Mouse (Mus musculus) cerebellum, adult 2 months (tissue): ENCODE results near the gene Hcar2. TPM values are rescaled to one million over a fixed set of nuclear protein-coding genes. Genes with fewer than 3 reads are reported as not detected.
A peak's percentile ranks its signal among the peaks of the same experiment; 100 is the strongest.

Source experiments
- DNase-seq, 2 experiments: peaks; one replicate each; pipeline ENCODE4 v3.0.0; 2021
- H3K27ac ChIP-seq: fragments of 200-500 bp; 2 replicates; pipeline ENCODE4 v1.5.1; 2012; ENCODE audit warnings: low read length, control low read depth, inconsistent platforms; ENCODE audit not compliant: insufficient read depth
- H3K27me3 ChIP-seq: fragments of 200-500 bp; 2 replicates; pipeline ENCODE4 v1.6.1; 2012; ENCODE audit warnings: inconsistent platforms, mild to moderate bottlenecking, low read length, moderate library complexity; ENCODE audit not compliant: control insufficient read depth, insufficient read depth
- H3K4me1 ChIP-seq: fragments of 200-500 bp; 2 replicates; pipeline ENCODE4 v1.6.1; 2011; ENCODE audit warnings: low read length; ENCODE audit not compliant: control insufficient read depth, insufficient read depth
- H3K4me3 ChIP-seq: fragments of 200-500 bp; replicated peaks from 2 replicates; pipeline ENCODE3; 2011; ENCODE audit warnings: mild to moderate bottlenecking, low read depth, low read length, control low read depth; ENCODE audit not compliant: insufficient read depth
- CTCF ChIP-seq: fragments of 200-500 bp; IDR thresholded peaks from 2 replicates; pipeline ENCODE4 v1.5.1; 2011; ENCODE audit warnings: low read depth, mild to moderate bottlenecking, control low read depth, low read length, moderate library complexity, borderline replicate concordance; ENCODE audit not compliant: insufficient read depth
- POLR2A ChIP-seq: fragments of 200-500 bp; IDR thresholded peaks from 2 replicates; pipeline ENCODE4 v1.6.1; 2011; ENCODE audit warnings: low read length, control low read depth, borderline replicate concordance; ENCODE audit not compliant: insufficient read depth
- WGBS: fragments of 180-500 bp; shearing (Covaris S2); methylation state at CpG from one replicate; pipeline ENCODE4 v1.1.7; 2018; 5-methylcytosine and 5-hydroxymethylcytosine counted together
- polyA plus RNA-seq: library from polyadenylated mRNA; depleted of rRNA; stranded (reverse); fragments of >200 nt; gene quantifications from 2 replicates; pipeline ENCODE4 v1.2.3, GENCODE M21; 2012

The Hcar2 gene
- polyA plus RNA-seq, 1 experiment = 0.07 TPM

DNA sequence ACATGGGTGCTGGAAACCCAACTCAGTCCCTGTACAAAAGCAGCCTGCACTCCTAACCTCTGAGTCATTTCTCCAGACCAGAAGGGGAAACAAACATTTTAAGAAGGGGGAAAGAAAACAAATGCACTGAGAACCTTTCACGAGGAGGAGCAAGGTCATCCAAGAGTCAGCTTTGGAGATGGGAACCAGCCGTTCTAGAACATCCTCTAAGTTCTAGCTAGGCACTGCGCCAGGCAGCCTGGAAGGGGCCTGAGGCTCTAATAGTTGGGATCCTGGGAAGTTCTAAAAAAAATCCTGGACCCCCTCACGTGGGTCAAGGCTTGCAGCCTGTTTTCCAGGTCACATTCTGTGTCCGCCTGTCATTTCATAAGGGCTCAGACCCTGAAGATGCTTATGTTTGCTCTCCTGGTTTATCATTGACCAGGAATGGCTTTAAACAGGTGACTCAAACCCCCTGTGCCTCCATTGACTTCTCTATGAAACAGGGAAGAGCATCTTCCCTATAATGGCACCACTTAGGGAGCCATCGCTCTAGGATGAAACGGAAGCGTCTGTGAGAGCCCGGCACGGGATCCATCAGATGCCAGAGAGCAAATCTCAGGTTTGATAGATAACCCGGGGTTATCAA is 11.3 kb downstream of the Hcar2 start:
- TF ChIP-seq POLR2A (no peak), CTCF (no peak)
- Histone ChIP-seq H3K4me1 (no peaks in the 10 kb centered on the region), H3K27ac (no peak overlapping the region), H3K4me3 (no peak overlapping the region), H3K27me3 (no peaks in the 10 kb centered on the region)
- no peak for DNase-seq
- 87% methylated on average over 11 of the region's 11 CpGs for WGBS

DNA sequence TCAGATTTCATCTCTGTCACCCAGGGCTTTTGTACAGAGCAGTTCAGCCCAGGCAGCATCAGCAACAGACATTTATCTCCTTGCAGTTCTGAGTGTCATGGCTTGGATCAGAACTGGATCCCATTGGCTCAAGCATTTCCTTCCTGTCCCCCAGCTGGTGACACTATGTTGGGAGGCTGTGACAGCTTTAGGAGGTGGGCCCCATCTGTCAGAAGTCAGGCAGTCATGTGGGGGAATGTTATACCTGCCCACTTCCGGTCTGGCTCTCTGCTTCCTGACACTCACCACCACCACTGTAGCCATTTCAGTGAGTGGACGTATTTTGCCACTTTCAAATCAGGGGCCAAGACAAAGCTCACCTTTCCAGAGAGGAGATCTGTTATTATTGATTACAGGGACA is 13.9 kb downstream of the Hcar2 start:
- no peak for TF ChIP-seq POLR2A
- TF ChIP-seq CTCF = no peak
- H3K27ac ChIP-seq = no peak overlapping the region
- DNase-seq = no peak
- WGBS = 67% methylated on average over 2 of the region's 2 CpGs
- H3K4me3 ChIP-seq = no peak overlapping the region
- no peaks in the 10 kb centered on the region for H3K27me3 ChIP-seq
- no peaks in the 10 kb centered on the region for H3K4me1 ChIP-seq

- Histone ChIP-seq H3K4me1 (no peaks in the 10 kb centered on the region), H3K27me3 (no peaks in the 10 kb centered on the region), H3K27ac (no peak overlapping the region), H3K4me3 (no peak overlapping the region)
- TF ChIP-seq CTCF (no peak), POLR2A (no peak)
- DNase-seq = no peak
- 92% methylated on average over 14 of the region's 14 CpGs for WGBS
Measured at GRCm38 (mm10) chr5:123844316-123844715, 21.0 kb downstream of the Hcar2 start.

GRCm38 (mm10) chr5:123843816-123844215 is 21.5 kb downstream of the Hcar2 start:
- no peaks in the 10 kb centered on the region for H3K4me1 ChIP-seq
- no peak overlapping the region for H3K4me3 ChIP-seq
- TF ChIP-seq POLR2A = no peak
- no peak for TF ChIP-seq CTCF
- no peak for DNase-seq
- H3K27ac ChIP-seq = no peak overlapping the region
- 19% methylated on average over 4 of the region's 4 CpGs for WGBS
- no peaks in the 10 kb centered on the region for H3K27me3 ChIP-seq

DNA sequence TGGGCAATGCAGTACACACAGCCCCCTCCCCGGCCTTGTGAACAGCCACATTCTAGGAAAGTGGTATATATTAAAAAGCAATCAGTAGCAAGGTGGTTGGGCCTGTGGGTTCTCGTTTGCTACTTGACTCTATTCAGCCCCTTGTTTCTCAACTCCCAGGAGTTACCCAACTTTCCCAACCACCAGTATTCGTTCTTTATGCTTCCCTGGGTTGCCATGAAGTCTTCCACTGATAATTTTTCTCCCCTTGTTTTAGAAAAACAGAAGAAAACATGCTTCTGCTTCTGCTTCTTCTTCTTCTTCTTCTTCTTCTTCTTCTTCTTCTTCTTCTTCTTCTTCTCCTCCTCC is 22.4 kb downstream of the Hcar2 start:
- DNase-seq = no peak
- no peaks in the 10 kb centered on the region for H3K27me3 ChIP-seq
- TF ChIP-seq POLR2A (no peak), CTCF (no peak)
- no peak overlapping the region for H3K4me3 ChIP-seq
- H3K27ac ChIP-seq = no peak overlapping the region
- H3K4me1 ChIP-seq = no peaks in the 10 kb centered on the region
- WGBS = 66% methylated on average over 3 of the region's 3 CpGs

GRCm38 (mm10) chr5:123842221-123842934 is 22.9 kb downstream of the Hcar2 start:
- Histone ChIP-seq H3K27me3 (no peaks in the 10 kb centered on the region), H3K4me1 (no peaks in the 10 kb centered on the region), H3K4me3 (no peak overlapping the region), H3K27ac (no peak overlapping the region)
- no peak for TF ChIP-seq CTCF
- TF ChIP-seq POLR2A = no peak
- 74% methylated on average over 11 of the region's 11 CpGs for WGBS
- no peak for DNase-seq

DNA sequence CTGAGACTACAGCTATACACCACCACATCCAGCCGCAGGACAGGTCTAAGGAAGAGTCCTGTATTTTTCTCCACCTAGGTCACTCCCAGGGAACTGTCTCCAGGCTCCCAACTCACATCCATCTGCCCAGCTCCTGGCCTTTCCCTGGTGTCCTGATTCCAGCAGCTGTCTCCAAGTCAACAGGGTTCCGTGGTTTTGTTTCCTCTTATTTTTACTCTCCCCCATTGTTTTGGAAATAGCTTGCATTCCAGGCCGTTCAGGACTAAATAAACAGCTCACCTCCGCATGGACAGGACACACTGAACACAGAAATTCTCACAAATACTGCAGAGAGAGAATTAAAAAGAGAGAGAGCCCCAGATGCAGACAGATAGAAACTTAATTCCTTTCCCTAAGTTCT is 27.9 kb downstream of the Hcar2 start:
- Histone ChIP-seq H3K27ac (0 out of 2 replicates have a peak overlapping the region, but pooled peaks have one; percentile 47), H3K4me1 (no peaks in the 10 kb centered on the region), H3K4me3 (no peak overlapping the region), H3K27me3 (no peaks in the 10 kb centered on the region)
- TF ChIP-seq CTCF (no peak), POLR2A (no peak)
- no peak for DNase-seq
- 54% methylated on average over 4 of the region's 4 CpGs for WGBS

DNA sequence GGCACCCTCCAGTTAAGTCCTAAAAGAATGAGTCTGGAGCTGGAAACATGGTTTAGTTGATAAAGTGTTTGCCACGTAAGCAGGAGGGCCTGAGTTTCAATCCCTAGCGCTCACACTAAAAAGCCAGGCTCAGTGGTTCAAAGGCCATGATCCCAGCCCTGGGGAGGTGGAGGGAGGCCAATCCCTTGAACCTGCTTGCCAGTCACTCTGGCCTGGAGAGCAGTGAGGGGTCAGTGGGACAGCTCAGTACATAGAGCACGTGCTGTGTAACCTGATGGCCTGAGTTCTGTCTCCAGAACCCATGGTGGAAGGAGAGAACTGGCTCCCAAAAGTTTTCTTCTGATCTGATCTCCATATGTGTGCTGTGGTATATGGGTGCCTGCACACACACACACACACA is 30.5 kb downstream of the Hcar2 start:
- DNase-seq = no peak
- Histone ChIP-seq H3K4me3 (no peak overlapping the region), H3K27ac (no peak overlapping the region), H3K27me3 (no peaks in the 10 kb centered on the region), H3K4me1 (no peaks in the 10 kb centered on the region)
- 75% methylated on average over 3 of the region's 3 CpGs for WGBS
- TF ChIP-seq CTCF = no peak
- no peak for TF ChIP-seq POLR2A
